Mouse (Mus musculus): ENCODE results near the gene St8sia1. TPM values are rescaled to one million over a fixed set of nuclear protein-coding genes. Genes with fewer than 3 reads are reported as not detected.

St8sia1 gene
- polyA plus RNA-seq (2012; rRNA removed; ENCODE audit: low replicate concordance), result 1.4 and 2.0 TPM in 2 replicates

GRCm38 (mm10) chr6:142964076-142964530, at the start of gene St8sia1:
TSS of gene St8sia1 (minus strand) at chr6:142964452.

GRCm38 (mm10) chr6:142804402-142804801, 159.8 kb downstream of the St8sia1 start, which contains the start of gene Sult6b2:
TSS of gene Sult6b2 (minus strand) at chr6:142804502.

Other genes with a start within 250 kb of the St8sia1 start
- gene Cmas, start 207.8 kb downstream of the St8sia1 start, polyA plus RNA-seq (2012; rRNA removed; ENCODE audit: low replicate concordance), result 9.1 and 9.6 TPM in 2 replicates
- gene Sult6b2, start 159.9 kb downstream of the St8sia1 start, polyA plus RNA-seq (2012; rRNA removed; ENCODE audit: low replicate concordance), result not detected in 2 replicates
- 9.7 and 11.3 TPM in 2 replicates for gene C2cd5, start 135.7 kb upstream of the St8sia1 start, polyA plus RNA-seq (2012; rRNA removed; ENCODE audit: low replicate concordance)
- 31.0 and 32.3 TPM in 2 replicates for gene Etnk1, start 202.8 kb upstream of the St8sia1 start, polyA plus RNA-seq (2012; rRNA removed; ENCODE audit: low replicate concordance)